In the genomic region with DNA sequence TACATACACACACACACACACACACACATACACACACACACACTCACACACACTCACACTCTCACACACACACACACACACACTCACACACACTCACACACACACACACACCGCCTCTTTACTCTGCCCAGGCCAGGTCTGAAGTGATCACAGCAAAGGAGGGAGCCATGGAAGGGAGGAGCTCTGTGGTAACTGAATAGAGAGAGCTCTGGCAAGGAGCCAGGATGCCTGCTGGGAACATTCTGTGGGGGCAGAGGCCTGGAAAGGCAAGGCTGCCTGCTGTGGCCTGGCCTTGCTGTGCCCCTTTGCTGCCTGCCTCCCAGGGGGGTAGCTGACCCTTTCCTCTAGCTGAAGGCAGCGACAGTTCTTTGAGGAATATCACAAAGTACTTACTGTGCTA, we compare ENCODE assay signal across 8 mouse cellular contexts. TPM values are rescaled to one million over a fixed set of nuclear protein-coding genes. Genes with fewer than 3 reads are reported as not detected.
DNase-seq lines count a peak whose midpoint lies in the region; ATAC-seq lines count a peak whose summit lies in the region.

No protein-coding gene starts in this region.

- peak; percentile 58; the same call in 1 of the 2 replicates for ATAC-seq in midbrain, embryonic 12.5 days (ENCODE audit: low FRiP score, low read depth)
- peak; percentile 75; the same call in 1 of the 2 replicates for ATAC-seq in stomach, embryonic 15.5 days (ENCODE audit: insufficient read depth, low FRiP score, low read depth)

- H3K4me3 ChIP-seq in midbrain, embryonic 12.5 days: no peak overlapping the region
- no peak overlapping the region for H3K4me3 ChIP-seq in stomach, embryonic 15.5 days (replicated peaks)

- 7% methylated on average over 2 of the region's 2 CpGs for WGBS in midbrain, embryonic 12.5 days
- WGBS in stomach, embryonic 15.5 days: 21% methylated on average over 2 of the region's 2 CpGs

- no peaks in the 10 kb centered on the region for H3K36me3 ChIP-seq in midbrain, embryonic 12.5 days
- H3K36me3 ChIP-seq in stomach, embryonic 15.5 days: no peaks in the 10 kb centered on the region

- no peak overlapping the region for H3K9ac ChIP-seq in midbrain, embryonic 12.5 days (replicated peaks)
- H3K9ac ChIP-seq in stomach, embryonic 15.5 days: no peak overlapping the region

- H3K9me3 ChIP-seq in midbrain, embryonic 12.5 days: no peaks in the 10 kb centered on the region
- no peaks in the 10 kb centered on the region for H3K9me3 ChIP-seq in stomach, embryonic 15.5 days

- no peaks in the 10 kb centered on the region; the same call in 1 of the 2 replicates for H3K27me3 ChIP-seq in midbrain, embryonic 12.5 days
- H3K27me3 ChIP-seq in stomach, embryonic 15.5 days (replicated peaks): no peaks in the 10 kb centered on the region

- H3K27ac ChIP-seq in midbrain, embryonic 12.5 days (replicated peaks): peak overlapping the region; percentile 54
- peak overlapping the region; percentile 5; the same call in 1 of the 2 replicates for H3K27ac ChIP-seq in stomach, embryonic 15.5 days

- peaks cover 24% of the 10 kb centered on the region for H3K4me1 ChIP-seq in midbrain, embryonic 12.5 days
- peaks cover 15% of the 10 kb centered on the region; the same call in 1 of the 2 replicates for H3K4me1 ChIP-seq in stomach, embryonic 15.5 days

- intact Hi-C loops in left cerebral cortex, postnatal 36 days (cut with DNase I): no loop called here

- peak; percentile 75 for DNase-seq in R1 (ENCODE audit: low read depth, low spot score)
- peak; percentile 65 for DNase-seq in cerebellum, adult 8-10 months
- peak; percentile 62 to 70 for DNase-seq in frontal cortex, postnatal 36 days (ENCODE audit: low spot score in 2 of 2)
- DNase-seq in kidney, adult 18-20 months: peak; percentile 78
- DNase-seq in left cerebral cortex, postnatal 36 days (ENCODE audit: low spot score in 2 of 2): peak; percentile 37 to 55
- DNase-seq in c-Kit-positive CD71-positive TER-119-positive erythroid progenitor cells, embryonic 14.5 days (ENCODE audit: low spot score): no peak

- H3K4me2 ChIP-seq in midbrain, embryonic 12.5 days (replicated peaks): no peak overlapping the region
- H3K4me2 ChIP-seq in stomach, embryonic 15.5 days: no peak overlapping the region

RNA-seq across cellular contexts. Expression of a gene that starts 1.8 kb away (rescaled TPM):
- under 1 TPM; 0.39 to 0.52 TPM for total RNA-seq in left cerebral cortex, postnatal 36 days (2021)
- polyA plus RNA-seq in midbrain, embryonic 12.5 days (2016; fragmentation: Nextera tagmentation; extraction: Ambion mirVana): 0.13 and 0.18 TPM in 2 replicates
- polyA plus RNA-seq in stomach, embryonic 15.5 days (2015; fragmentation: Nextera tagmentation; extraction: Ambion mirVana): 0.19 and 0.21 TPM in 2 replicates

RNA-seq across cellular contexts. Expression of a gene that starts 12.3 kb away (rescaled TPM):
- 10 to 100 TPM; 78.0 to 87.2 TPM for total RNA-seq in left cerebral cortex, postnatal 36 days (2021)
- polyA plus RNA-seq in midbrain, embryonic 12.5 days (2016; fragmentation: Nextera tagmentation; extraction: Ambion mirVana): 9.3 and 9.4 TPM in 2 replicates
- polyA plus RNA-seq in stomach, embryonic 15.5 days (2015; fragmentation: Nextera tagmentation; extraction: Ambion mirVana): 3.4 and 3.8 TPM in 2 replicates

RNA-seq across cellular contexts. Expression of a gene that starts 34.5 kb away (rescaled TPM):
- 10 to 100 TPM; 23.3 to 30.2 TPM for total RNA-seq in left cerebral cortex, postnatal 36 days (2021)
- polyA plus RNA-seq in midbrain, embryonic 12.5 days (2016; fragmentation: Nextera tagmentation; extraction: Ambion mirVana): 43.2 and 46.5 TPM in 2 replicates
- 41.5 and 46.4 TPM in 2 replicates for polyA plus RNA-seq in stomach, embryonic 15.5 days (2015; fragmentation: Nextera tagmentation; extraction: Ambion mirVana)
